Mouse (Mus musculus) stomach, embryonic 14.5 days (tissue): ENCODE results near the gene Uqcc2. TPM values are rescaled to one million over a fixed set of nuclear protein-coding genes. Genes with fewer than 3 reads are reported as not detected.

ENCODE experiments used
- ATAC-seq: fragments of 200-750 bp; cut with Nextera tagmentation; 2 replicates; pipeline ENCODE4 v1.8.0; 2017; ENCODE audit warnings: low read depth, moderate TSS enrichment; ENCODE audit not compliant: insufficient number of reproducible peaks, insufficient read depth, low FRiP score
- H3K27ac ChIP-seq: fragments of 300-500 bp; sonication (generic); 2 replicates; pipeline ENCODE4 v1.5.1; 2014; ENCODE audit warnings: mild to moderate bottlenecking, low read length, moderate library complexity, mixed read lengths
- H3K27me3 ChIP-seq: fragments of 300-500 bp; sonication (generic); 2 replicates; pipeline ENCODE4 v1.6.1; 2014; ENCODE audit warnings: low read length, control low read depth, mixed read lengths; ENCODE audit not compliant: control insufficient read depth, insufficient read depth
- H3K36me3 ChIP-seq: fragments of 300-500 bp; sonication (generic); 2 replicates; pipeline ENCODE4 v1.6.1; 2014; ENCODE audit warnings: mild to moderate bottlenecking, control low read depth, low read length, moderate library complexity, mixed read lengths; ENCODE audit not compliant: control insufficient read depth, insufficient read depth
- H3K4me1 ChIP-seq: fragments of 300-500 bp; sonication (generic); 2 replicates; pipeline ENCODE4 v1.6.1; 2014; ENCODE audit warnings: low read length, control low read depth, mixed read lengths; ENCODE audit not compliant: control insufficient read depth, insufficient read depth
- H3K4me2 ChIP-seq: fragments of 300-500 bp; sonication (generic); replicated peaks from 2 replicates; pipeline ENCODE4 v1.6.1; 2014; ENCODE audit warnings: low read depth, low read length, control low read depth
- H3K4me3 ChIP-seq: fragments of 300-500 bp; sonication (generic); 2 replicates; pipeline ENCODE4 v1.5.1; 2014; ENCODE audit warnings: low read depth, low read length, control low read depth
- H3K9ac ChIP-seq: fragments of 300-500 bp; sonication (generic); replicated peaks from 2 replicates; pipeline ENCODE4 v1.6.1; 2014; ENCODE audit warnings: low read depth, mild to moderate bottlenecking, control low read depth, low read length, moderate library complexity, mixed read lengths
- H3K9me3 ChIP-seq: fragments of 300-500 bp; sonication (generic); 2 replicates; pipeline ENCODE4 v1.6.1; 2016; ENCODE audit warnings: low read depth, low read length, control low read depth; ENCODE audit not compliant: control insufficient read depth
- WGBS: fragments of 180-500 bp; shearing (Covaris S2); extraction: QIAGEN DNeasy Blood & Tissue Kit; methylation state at CpG from one replicate; pipeline ENCODE4 v1.1.7; 2014; 5-methylcytosine and 5-hydroxymethylcytosine counted together
- polyA plus RNA-seq: library from polyadenylated mRNA; unstranded; fragments of >200 nt; fragmentation: Nextera tagmentation; extraction: Ambion mirVana; gene quantifications from 2 replicates; pipeline ENCODE4 v1.2.1, GENCODE M21; 2014

The Uqcc2 gene
- polyA plus RNA-seq, 1 experiment from 2014 or later: 362 TPM

- H3K9ac ChIP-seq: no peak overlapping the region
- no peak overlapping the region for H3K4me2 ChIP-seq
- no peaks in the 10 kb centered on the region for H3K27me3 ChIP-seq
- no peak overlapping the region for H3K27ac ChIP-seq
- no peaks in the 10 kb centered on the region for H3K36me3 ChIP-seq
- 72% methylated on average over 9 of the region's 9 CpGs for WGBS
- H3K9me3 ChIP-seq: no peaks in the 10 kb centered on the region
- no peak overlapping the region for H3K4me3 ChIP-seq
- peaks cover 6% of the 10 kb centered on the region for H3K4me1 ChIP-seq
- ATAC-seq: no peak
These were observed 4.7 kb upstream of the Uqcc2 start for GRCm38 (mm10) chr17:27138396-27138795.

- Histone ChIP-seq H3K9me3 (no peaks in the 10 kb centered on the region), H3K4me1 (peaks cover 26% of the 10 kb centered on the region), H3K36me3 (no peaks in the 10 kb centered on the region; the same call in 1 of the 2 replicates), H3K4me3 (no peak overlapping the region), H3K4me2 (no peak overlapping the region), H3K27me3 (no peaks in the 10 kb centered on the region), H3K9ac (no peak overlapping the region), H3K27ac (no peak overlapping the region)
- WGBS: 28% methylated on average over 3 of the region's 3 CpGs
- ATAC-seq: no peak
These were observed 999 bp upstream of the Uqcc2 start for GRCm38 (mm10) chr17:27134715-27135114.

GRCm38 (mm10) chr17:27134187-27134586, 471 bp upstream of the Uqcc2 start:
- Histone ChIP-seq H3K27ac (no peak overlapping the region), H3K4me2 (peak overlapping the region; percentile 53), H3K4me1 (peaks cover 26% of the 10 kb centered on the region), H3K9me3 (no peaks in the 10 kb centered on the region), H3K4me3 (peak overlapping the region; percentile 69), H3K27me3 (no peaks in the 10 kb centered on the region), H3K36me3 (no peaks in the 10 kb centered on the region; the same call in 1 of the 2 replicates), H3K9ac (no peak overlapping the region)
- WGBS: 32% methylated on average over 9 of the region's 9 CpGs
- no peak for ATAC-seq

GRCm38 (mm10) chr17:27132238-27132637, 1.5 kb downstream of the Uqcc2 start:
- WGBS: 84% methylated on average over 10 of the region's 10 CpGs
- H3K9ac ChIP-seq: no peak overlapping the region
- no peaks in the 10 kb centered on the region for H3K27me3 ChIP-seq
- no peak overlapping the region for H3K4me3 ChIP-seq
- H3K4me2 ChIP-seq: no peak overlapping the region
- H3K36me3 ChIP-seq: no peaks in the 10 kb centered on the region; the same call in 1 of the 2 replicates
- H3K9me3 ChIP-seq: no peaks in the 10 kb centered on the region
- H3K27ac ChIP-seq: no peak overlapping the region
- peaks cover 26% of the 10 kb centered on the region for H3K4me1 ChIP-seq
- ATAC-seq: no peak

- H3K4me2 ChIP-seq: no peak overlapping the region
- no peak for ATAC-seq
These were observed 2.5 kb downstream of the Uqcc2 start for GRCm38 (mm10) chr17:27131240-27131665.

GRCm38 (mm10) chr17:27130246-27130645, 3.5 kb downstream of the Uqcc2 start:
- H3K9me3 ChIP-seq: no peaks in the 10 kb centered on the region
- 45% methylated on average over 9 of the region's 9 CpGs for WGBS
- no peaks in the 10 kb centered on the region; the same call in 1 of the 2 replicates for H3K36me3 ChIP-seq
- no peak overlapping the region for H3K27ac ChIP-seq
- no peak for ATAC-seq
- no peaks in the 10 kb centered on the region for H3K27me3 ChIP-seq
- no peak overlapping the region for H3K4me2 ChIP-seq
- H3K9ac ChIP-seq: no peak overlapping the region
- peaks cover 29% of the 10 kb centered on the region for H3K4me1 ChIP-seq
- no peak overlapping the region for H3K4me3 ChIP-seq

More at GRCm38 (mm10) chr17:27131240-27131665, 2.5 kb downstream of the Uqcc2 start:
- Histone ChIP-seq H3K36me3 (no peaks in the 10 kb centered on the region; the same call in 1 of the 2 replicates), H3K9me3 (no peaks in the 10 kb centered on the region), H3K9ac (no peak overlapping the region), H3K4me1 (peaks cover 29% of the 10 kb centered on the region), H3K27me3 (no peaks in the 10 kb centered on the region), H3K27ac (no peak overlapping the region), H3K4me3 (no peak overlapping the region)
- WGBS: 79% methylated on average over 10 of the region's 10 CpGs

GRCm38 (mm10) chr17:27129819-27130218, 3.9 kb downstream of the Uqcc2 start:
- no peak overlapping the region for H3K4me2 ChIP-seq
- no peak overlapping the region for H3K27ac ChIP-seq
- no peaks in the 10 kb centered on the region for H3K27me3 ChIP-seq
- no peak overlapping the region for H3K9ac ChIP-seq
- H3K4me1 ChIP-seq: peaks cover 29% of the 10 kb centered on the region
- H3K9me3 ChIP-seq: no peaks in the 10 kb centered on the region
- no peak overlapping the region for H3K4me3 ChIP-seq
- WGBS: 76% methylated on average over 7 of the region's 7 CpGs
- H3K36me3 ChIP-seq: no peaks in the 10 kb centered on the region; the same call in 1 of the 2 replicates
- no peak for ATAC-seq

GRCm38 (mm10) chr17:27129291-27129690, 4.4 kb downstream of the Uqcc2 start:
- no peaks in the 10 kb centered on the region for H3K27me3 ChIP-seq
- no peaks in the 10 kb centered on the region for H3K9me3 ChIP-seq
- no peak overlapping the region for H3K4me2 ChIP-seq
- ATAC-seq: no peak
- H3K36me3 ChIP-seq: no peaks in the 10 kb centered on the region; the same call in 1 of the 2 replicates
- H3K9ac ChIP-seq: no peak overlapping the region
- no peak overlapping the region for H3K4me3 ChIP-seq
- no peak overlapping the region for H3K27ac ChIP-seq
- 73% methylated on average over 13 of the region's 13 CpGs for WGBS
- peaks cover 29% of the 10 kb centered on the region for H3K4me1 ChIP-seq

GRCm38 (mm10) chr17:27128189-27128588, 5.5 kb downstream of the Uqcc2 start:
- no peaks in the 10 kb centered on the region for H3K9me3 ChIP-seq
- no peak overlapping the region for H3K27ac ChIP-seq
- H3K36me3 ChIP-seq: peaks cover 7% of the 10 kb centered on the region
- H3K4me3 ChIP-seq: no peak overlapping the region
- no peak overlapping the region for H3K9ac ChIP-seq
- peaks cover 27% of the 10 kb centered on the region for H3K4me1 ChIP-seq
- 87% methylated on average over 5 of the region's 5 CpGs for WGBS
- no peak overlapping the region for H3K4me2 ChIP-seq
- no peaks in the 10 kb centered on the region for H3K27me3 ChIP-seq
- ATAC-seq: no peak
